Mouse (Mus musculus): ENCODE results near the gene Prdm2.

Gene Prdm2

GRCm38 (mm10) chr4:143212341-143213174 lies at the start of gene Prdm2:
Prdm2 (minus strand) TSS chr4:143212995.
- in situ Hi-C loops (cut with MseI, MboI), result no loop called here

DNA sequence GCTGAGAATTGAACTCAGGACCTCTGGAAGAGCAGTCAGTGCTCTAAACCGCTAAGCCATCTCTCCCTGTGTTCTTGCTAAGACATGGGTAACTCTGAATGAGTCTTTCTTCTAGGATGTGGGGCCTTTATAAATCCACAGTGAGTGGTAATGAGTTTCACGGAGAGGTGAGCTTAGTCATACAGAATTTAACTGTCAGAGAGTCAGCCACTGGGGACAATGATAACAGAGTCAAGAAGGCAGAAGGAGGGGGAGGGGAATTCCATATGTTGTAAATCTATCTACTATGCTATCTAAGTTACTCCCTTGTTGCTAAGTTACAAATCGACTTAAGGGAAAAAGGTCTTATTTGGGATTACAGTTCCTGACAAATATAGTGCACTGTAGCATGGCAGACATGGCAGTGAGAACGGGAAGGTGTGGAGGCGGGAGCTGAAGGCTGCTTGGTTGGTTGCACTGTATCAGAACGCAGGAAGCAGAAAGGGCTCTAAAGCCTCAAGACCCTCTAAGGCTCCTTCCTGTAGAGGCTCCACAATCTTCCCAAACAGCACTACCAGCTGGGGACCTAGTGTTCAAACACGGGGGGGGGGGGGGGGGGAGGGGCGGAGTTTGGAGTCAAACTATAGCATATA lies 47.0 kb upstream of the Prdm2 start:
- in situ Hi-C loops (cut with MseI, MboI), result loop anchor here in 1 of 2 experiments (10.0 kb wide), 1 partner anchor 235 kb away; no protein-coding TSS in a partner anchor

DNA sequence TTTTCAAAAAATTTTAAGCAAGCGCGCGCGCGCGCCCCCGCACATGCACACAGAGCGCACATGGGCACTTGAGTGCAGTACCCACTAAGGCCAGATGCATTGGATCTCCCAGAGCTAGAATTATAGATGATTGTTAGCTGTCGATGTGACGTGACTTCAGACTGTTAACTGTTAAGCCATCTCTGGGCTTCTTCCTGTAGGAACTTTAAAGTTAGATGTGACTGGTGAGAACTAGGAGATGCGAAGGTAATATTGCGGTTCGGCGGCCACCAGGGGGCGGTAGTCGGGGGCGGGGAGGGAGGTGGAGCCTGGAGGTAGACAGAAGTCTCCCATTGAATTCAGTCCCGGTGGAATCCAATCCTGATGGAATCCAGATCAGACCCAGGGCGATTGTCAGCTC lies 45.7 kb upstream of the Prdm2 start:
- in situ Hi-C loops (cut with MseI, MboI), result loop anchor here in 1 of 2 experiments (10.0 kb wide), 1 partner anchor 234 kb away; no protein-coding TSS in a partner anchor

DNA sequence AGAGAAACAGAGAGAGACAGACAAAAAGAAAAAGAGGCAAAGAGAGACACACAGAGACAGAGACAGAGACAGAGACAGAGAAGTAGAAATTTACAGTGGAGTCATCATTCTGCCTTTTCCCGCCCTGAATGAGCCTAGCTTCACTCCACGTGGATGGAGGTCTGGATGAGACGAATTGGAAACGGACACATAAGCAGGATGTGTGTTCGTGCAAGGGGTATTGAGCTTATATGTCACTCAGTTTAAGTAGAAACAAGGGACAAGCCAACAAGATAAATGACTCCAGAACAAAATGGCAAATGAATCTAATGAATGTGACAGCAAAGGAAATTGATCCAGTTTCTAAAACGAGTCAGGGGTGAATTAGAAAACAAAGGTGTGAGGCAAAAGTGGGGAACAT lies 45.2 kb upstream of the Prdm2 start:
- in situ Hi-C loops (cut with MseI, MboI), result loop anchor here in 1 of 2 experiments (10.0 kb wide), 1 partner anchor 233 kb away; no protein-coding TSS in a partner anchor

- in situ Hi-C loops (cut with MseI, MboI), result loop anchor here in 1 of 2 experiments (10.0 kb wide), 1 partner anchor 231 kb away; no protein-coding TSS in a partner anchor
Measured at GRCm38 (mm10) chr4:143255541-143255940, 42.7 kb upstream of the Prdm2 start.

GRCm38 (mm10) chr4:143253356-143253755 lies 40.6 kb upstream of the Prdm2 start:
- in situ Hi-C loops (cut with MseI, MboI), result loop anchor here in 1 of 2 experiments (10.0 kb wide), 1 partner anchor 229 kb away; no protein-coding TSS in a partner anchor

DNA sequence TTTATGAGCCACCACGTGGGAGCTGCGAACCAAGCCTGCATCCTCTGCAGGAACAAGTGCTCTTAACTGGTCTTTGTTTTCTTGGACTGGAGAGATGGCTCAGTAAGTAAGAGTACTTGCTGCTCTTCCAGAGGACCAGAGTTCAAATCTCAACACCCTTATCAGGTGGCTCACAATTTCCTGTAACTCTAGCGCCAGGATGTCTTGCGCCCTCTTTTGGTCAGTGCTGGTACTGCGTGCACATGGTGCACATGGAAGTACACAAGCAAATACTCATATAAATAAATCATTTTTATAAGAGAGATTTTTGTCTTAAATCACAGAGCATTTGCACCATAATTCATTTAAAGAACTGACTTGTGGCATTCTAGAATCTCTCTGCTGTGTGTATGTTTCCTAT lies 35.3 kb upstream of the Prdm2 start:
- in situ Hi-C loops (cut with MseI, MboI), result no loop called here

DNA sequence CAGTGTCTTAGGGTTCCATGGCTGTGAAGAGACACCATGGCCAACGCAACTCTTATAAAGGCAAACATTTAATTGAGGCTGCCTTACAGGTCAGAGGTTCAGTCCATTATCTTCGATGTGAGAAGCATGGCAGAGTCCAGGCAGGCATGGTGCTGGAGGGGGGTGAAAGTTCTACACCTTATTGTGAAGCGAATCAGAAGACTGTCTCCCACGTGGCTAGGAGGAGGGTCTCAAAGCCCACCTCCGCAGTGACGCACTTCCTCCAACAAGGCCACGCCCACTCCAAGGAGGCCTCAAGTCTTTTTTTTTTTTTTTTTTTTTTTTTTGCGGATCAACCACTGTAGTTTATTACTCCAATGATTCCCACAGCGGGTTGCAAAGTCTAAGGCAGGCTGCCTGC lies 28.5 kb upstream of the Prdm2 start:
- in situ Hi-C loops (cut with MseI, MboI), result no loop called here

GRCm38 (mm10) chr4:143239615-143240201 lies 26.9 kb upstream of the Prdm2 start:
- in situ Hi-C loops (cut with MseI, MboI), result loop anchor here in 1 of 2 experiments (10.0 kb wide), 1 partner anchor 215 kb away; no protein-coding TSS in a partner anchor

DNA sequence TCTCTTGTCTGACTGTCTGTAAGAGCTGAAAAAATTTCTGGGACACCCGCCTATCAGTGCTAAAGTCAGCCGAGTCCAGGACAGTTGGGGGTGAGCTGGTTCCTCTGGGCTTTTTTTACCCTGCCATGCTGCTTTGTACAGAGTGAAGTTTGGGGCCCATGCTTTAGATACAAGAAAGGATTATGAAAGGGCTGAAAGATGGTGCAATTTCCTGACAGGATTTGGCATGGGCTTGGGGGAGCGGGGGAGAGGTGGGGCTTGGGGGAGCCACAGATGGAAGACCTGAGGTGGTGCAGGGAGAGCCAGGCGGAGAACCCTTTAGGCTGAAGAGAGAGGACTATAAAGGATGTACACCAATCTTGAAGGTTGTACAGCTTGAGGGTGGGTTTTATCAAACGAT lies 26.3 kb upstream of the Prdm2 start:
- in situ Hi-C loops (cut with MseI, MboI), result loop anchor here in 1 of 2 experiments (10.0 kb wide), 1 partner anchor 214 kb away; no protein-coding TSS in a partner anchor

- in situ Hi-C loops (cut with MseI, MboI), result loop anchor here in 1 of 2 experiments (10.0 kb wide), 1 partner anchor 214 kb away; no protein-coding TSS in a partner anchor
Measured at GRCm38 (mm10) chr4:143238241-143239031, 25.6 kb upstream of the Prdm2 start.

DNA sequence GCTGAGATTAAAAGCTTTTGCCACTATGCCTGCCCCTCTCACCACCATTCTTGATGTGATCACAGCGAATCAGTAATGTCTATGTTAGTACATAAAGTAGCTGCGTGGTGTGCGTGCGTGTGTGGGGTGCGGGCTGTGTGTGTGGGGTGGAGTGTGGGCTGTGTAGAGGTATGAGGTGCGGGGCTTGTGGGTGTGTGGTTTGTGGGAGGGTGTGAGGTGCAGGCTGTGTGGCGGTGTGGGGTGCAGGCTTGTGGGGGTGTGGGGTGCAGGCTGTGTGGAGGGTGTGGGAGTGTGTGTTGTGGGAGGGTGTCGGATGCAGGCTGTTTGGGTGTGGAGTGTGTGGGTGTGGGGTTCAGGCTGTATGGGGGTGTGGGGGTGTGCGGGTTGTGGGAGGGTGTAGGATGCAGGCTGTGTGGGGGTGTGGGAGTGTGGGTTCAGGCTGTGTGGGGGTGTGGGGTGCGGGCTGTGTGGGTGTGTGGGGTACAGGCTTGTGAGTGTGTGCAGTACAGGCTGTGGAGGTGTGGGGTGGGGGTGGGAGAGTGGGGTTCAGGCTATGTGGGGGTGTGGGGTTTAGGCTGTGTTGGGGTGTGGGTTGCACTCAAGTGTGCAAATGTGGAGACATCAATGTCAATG lies 19.1 kb upstream of the Prdm2 start:
- in situ Hi-C loops (cut with MseI, MboI), result loop anchor here in 1 of 2 experiments (10.0 kb wide), 1 partner anchor 207 kb away; no protein-coding TSS in a partner anchor

DNA sequence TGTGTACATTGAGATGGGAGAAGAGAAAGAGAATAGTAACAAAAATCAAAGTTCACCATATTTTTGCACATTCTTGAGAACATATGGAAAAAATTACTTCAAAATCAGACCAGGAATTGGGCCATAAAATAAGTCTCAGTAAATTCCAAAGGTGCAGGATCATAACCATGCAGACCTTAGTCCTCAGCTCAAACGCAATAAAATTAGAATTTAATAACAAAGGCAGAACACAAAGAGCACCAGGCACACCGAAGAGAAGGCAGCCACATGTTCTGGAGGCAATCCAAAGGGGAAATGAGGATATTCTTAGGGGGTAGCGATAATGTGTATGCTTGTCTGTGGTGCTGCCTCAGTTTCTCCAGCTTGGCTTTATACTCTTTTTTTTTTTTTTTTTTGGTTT lies 18.3 kb upstream of the Prdm2 start:
- in situ Hi-C loops (cut with MseI, MboI), result loop anchor here in 1 of 2 experiments (10.0 kb wide), 1 partner anchor 206 kb away; no protein-coding TSS in a partner anchor

- in situ Hi-C loops (cut with MseI, MboI), result no loop called here
Measured at GRCm38 (mm10) chr4:143227976-143228375, 15.2 kb upstream of the Prdm2 start.

DNA sequence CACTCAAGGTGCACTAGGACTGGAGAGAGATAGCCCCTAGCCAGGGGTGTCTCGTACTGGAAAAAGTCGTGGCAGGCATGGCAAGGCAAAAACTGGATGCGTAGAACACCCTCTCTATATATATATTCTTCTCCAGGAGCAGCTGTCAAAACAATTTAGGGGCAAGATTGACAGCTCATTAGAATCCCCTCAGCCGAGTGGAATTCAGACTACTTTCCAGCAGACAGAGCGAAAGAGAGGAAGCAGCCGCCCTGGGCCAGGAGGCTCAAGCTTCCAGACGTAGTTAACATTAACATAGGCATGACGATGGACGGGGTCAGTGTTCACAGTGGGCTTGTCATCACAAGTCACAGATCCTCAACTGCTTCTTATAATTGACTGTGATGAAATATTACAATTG lies 13.1 kb upstream of the Prdm2 start:
- in situ Hi-C loops (cut with MseI, MboI), result no loop called here

GRCm38 (mm10) chr4:143219316-143219751 lies 6.5 kb upstream of the Prdm2 start:
- in situ Hi-C loops (cut with MseI, MboI), result no loop called here

GRCm38 (mm10) chr4:143218858-143219257 lies 6.1 kb upstream of the Prdm2 start:
- in situ Hi-C loops (cut with MseI, MboI), result no loop called here

DNA sequence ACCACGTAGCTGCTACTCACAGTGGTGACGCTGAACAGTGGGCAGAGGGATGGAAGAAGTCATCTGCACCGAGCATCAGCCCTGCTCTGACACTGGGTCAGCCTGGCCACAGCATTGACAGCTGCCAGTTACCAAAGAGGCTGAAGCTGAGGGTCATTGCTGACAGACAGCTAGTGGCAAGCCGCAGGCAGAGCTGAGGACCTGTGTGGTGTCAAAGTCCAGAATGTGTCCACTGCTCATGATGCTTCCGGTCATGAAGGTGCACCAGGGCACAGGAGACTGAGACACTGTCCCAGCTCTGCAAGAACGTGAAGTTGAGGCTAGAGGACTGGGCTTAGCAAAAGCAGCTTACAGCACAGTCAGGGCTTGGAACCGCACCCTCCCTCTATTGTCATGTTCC lies 4.4 kb upstream of the Prdm2 start:
- in situ Hi-C loops (cut with MseI, MboI), result no loop called here

- in situ Hi-C loops (cut with MseI, MboI), result no loop called here
Measured at GRCm38 (mm10) chr4:143214221-143214797, 1.5 kb upstream of the Prdm2 start.

- in situ Hi-C loops (cut with MseI, MboI), result no loop called here
Measured at GRCm38 (mm10) chr4:143213571-143213970, 776 bp upstream of the Prdm2 start.

All from mouse trophoblast stem cell (cell line).